Mouse (Mus musculus): ENCODE measurements at regions not wholly inside any gene's neighbourhood (a gene's known extent, or its start where the extent isn't known, plus 50 kb on each side); places are given as distances from the start of the nearest gene placed in this dataset.

DNA sequence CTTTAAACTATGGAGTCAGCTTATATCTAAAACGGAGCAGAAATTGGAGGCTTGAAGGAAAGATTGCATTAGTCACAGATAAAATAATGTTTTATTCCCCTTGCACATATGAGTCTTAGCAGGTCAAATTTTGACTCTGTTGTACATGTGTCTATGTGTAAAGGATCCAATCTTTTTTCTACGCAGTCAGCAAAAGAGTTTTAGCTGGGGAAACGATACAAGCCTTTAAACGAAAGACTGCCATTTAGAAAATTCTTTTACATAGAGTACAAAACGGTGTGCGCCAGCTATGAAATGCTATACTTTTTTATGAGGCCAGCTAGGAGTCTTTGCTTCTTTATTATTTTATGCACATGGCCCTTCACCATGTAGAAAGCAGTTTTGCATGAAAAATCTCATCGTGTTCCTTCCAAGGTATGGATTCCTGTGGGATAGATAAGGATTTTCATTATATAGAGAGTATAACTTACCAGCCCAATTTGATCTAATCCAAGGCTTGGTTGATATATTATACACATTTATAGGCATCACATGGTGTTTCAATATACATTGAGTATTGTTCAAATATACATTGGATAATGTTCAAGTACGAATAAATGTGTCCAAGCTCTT lies 116.0 kb upstream of the Thumpd2 start:
- CTCF ChIA-PET = no interaction called here

DNA sequence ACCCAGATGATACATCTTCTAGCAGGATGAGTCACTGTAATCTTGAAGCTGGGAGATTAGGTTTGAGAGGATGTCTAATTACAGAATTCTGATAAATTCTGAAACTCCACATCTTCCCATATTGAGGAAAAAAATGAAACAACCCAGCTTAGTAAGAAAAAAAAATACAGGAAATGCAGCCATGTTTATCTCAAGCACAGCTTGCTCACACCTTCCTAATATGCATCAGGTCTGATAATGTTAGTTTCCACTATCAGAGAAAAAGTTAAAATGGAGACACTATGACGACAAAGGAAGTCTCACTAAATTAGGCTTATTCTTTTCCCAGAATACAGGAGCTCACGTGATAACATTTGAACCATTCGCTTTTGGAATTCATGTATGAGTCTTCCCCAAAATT lies 111.4 kb upstream of the Thumpd2 start:
- CTCF ChIA-PET = no interaction called here

DNA sequence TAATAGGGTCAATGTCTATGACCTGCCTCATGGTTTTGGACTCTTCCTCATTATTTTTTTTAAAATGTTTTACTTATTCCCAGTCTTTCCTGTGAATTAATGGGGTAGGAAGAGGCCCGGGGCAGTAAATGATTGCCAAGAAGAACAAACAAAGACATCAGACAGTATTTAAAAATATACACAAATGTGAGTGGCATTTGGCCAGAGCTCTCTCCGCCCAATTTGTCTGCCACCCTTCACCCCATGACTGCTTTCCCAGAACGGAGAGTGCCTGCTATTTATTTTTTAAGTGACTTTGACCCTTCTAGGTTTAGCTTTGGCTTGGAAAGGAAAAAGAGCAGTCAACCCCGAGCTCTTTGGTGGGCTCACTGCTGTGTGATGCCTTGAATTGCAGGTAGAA lies 111.0 kb upstream of the Thumpd2 start:
- CTCF ChIA-PET = no interaction called here

DNA sequence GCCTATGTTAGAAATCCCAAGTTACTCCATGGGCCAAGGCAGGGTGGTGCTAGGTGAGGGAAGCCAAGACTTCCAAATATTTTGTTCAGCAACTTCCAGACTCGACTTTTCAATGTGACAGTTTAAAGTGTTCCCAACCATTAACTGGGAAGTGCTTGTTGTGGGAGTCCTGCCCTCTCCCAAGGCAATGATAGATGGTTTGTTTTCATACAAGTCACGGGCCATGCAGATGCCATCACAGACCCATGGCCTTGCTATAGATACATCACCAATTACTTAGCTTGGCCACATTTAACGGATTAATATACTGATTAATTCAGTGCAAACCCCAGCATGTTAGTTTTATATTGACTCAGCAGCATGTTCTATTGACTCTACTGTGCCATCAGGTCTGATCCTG lies 108.1 kb upstream of the Thumpd2 start:
- CTCF ChIA-PET = no interaction called here

- CTCF ChIA-PET = no interaction called here
These were observed 104.2 kb upstream of the Thumpd2 start for GRCm38 (mm10) chr17:81169118-81169517.

DNA sequence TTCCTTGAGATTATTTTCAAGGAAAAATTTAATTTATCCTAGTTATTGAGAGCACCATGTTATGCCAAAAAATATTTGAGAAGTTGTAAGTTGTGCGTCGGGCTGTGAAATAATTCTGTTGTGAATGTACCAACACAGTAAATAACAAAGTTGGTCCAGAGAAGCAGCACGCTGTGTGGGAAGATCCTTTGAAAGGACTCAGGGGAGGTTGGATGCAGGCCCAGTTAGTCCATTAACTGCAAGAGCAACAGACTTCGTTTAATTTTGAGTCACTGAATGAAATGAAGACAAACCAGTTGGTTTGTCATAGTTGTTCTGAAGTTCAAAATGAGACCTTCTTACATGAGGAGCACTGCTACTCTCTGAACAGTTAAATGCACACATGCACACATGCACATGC lies 85.8 kb upstream of the Thumpd2 start:
- CTCF ChIA-PET = no interaction called here

DNA sequence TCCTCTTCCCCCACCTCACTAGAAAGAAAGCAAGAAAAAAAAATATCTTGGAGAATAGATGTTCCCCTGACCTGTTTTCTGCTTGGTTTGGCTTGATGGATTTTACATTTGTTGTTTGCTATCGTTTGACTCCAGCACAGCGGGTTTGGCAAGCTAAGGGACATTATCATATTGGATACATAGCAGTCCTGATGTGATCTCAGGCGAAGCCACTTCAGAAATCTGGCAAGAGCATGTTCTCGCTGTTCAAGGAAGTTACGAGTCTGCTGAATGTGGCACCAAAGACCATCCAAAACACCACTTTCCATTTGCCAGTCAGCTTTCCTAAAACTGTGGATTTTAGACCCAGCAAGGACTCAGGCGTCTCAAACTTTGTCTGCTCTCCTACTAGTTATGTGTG lies 69.8 kb upstream of the Thumpd2 start:
- CTCF ChIA-PET = no interaction called here

DNA sequence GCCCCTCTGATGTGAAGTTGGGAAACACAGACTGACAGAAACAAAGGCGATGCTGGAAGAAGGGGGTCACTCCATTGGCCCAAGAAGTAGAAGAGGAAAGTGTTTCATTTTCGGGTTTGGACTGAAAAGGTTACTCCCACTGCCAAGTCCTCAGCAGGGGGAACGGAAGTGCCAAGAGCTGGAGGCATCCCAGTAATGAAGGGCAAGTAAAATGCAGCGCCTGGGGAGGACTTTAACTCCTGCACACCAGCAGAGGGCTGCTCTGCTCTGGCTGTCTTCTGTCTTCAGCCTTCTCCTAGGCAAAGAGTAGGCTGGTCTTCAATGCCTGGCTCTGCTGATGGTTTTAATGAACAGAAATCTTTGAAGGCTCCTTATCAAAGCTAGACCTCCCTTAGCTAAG lies 68.3 kb upstream of the Thumpd2 start:
- CTCF ChIA-PET = no interaction called here

All from spleen, embryonic (tissue).